Mouse (Mus musculus): ENCODE data around the gene Slco2a1.

Slco2a1 gene

GRCm38 (mm10) chr9:103036971-103037391 is 48.5 kb downstream of the Slco2a1 start:
- DNase-seq (ENCODE audit: low spot score in 2 of 2), result no peak

GRCm38 (mm10) chr9:103038266-103038665 is 49.8 kb downstream of the Slco2a1 start:
- no peak for DNase-seq (ENCODE audit: low spot score in 2 of 2)

GRCm38 (mm10) chr9:103038705-103039104 is 50.2 kb downstream of the Slco2a1 start:
- no peak for DNase-seq (ENCODE audit: low spot score in 2 of 2)

GRCm38 (mm10) chr9:103040581-103040980 is 52.1 kb downstream of the Slco2a1 start:
- DNase-seq (ENCODE audit: low spot score in 2 of 2), result no peak

GRCm38 (mm10) chr9:103045406-103045805 is 56.9 kb downstream of the Slco2a1 start:
- no peak for DNase-seq (ENCODE audit: low spot score in 2 of 2)

GRCm38 (mm10) chr9:103049049-103049511 is 60.6 kb downstream of the Slco2a1 start:
- no peak for DNase-seq (ENCODE audit: low spot score in 2 of 2)

GRCm38 (mm10) chr9:103053829-103054228 is 65.3 kb downstream of the Slco2a1 start:
- no peak for DNase-seq (ENCODE audit: low spot score in 2 of 2)

- no peak for DNase-seq (ENCODE audit: low spot score in 2 of 2)
These were observed 66.5 kb downstream of the Slco2a1 start for GRCm38 (mm10) chr9:103055061-103055460.

GRCm38 (mm10) chr9:103056164-103056563 is 67.7 kb downstream of the Slco2a1 start:
- no peak for DNase-seq (ENCODE audit: low spot score in 2 of 2)

GRCm38 (mm10) chr9:103060551-103060950 is 72.0 kb downstream of the Slco2a1 start:
- no peak for DNase-seq (ENCODE audit: low spot score in 2 of 2)

- no peak for DNase-seq (ENCODE audit: low spot score in 2 of 2)
These were observed 73.0 kb downstream of the Slco2a1 start for GRCm38 (mm10) chr9:103061471-103062053.

- DNase-seq (ENCODE audit: low spot score in 2 of 2), result no peak
These were observed 75.1 kb downstream of the Slco2a1 start for GRCm38 (mm10) chr9:103063591-103063990.

- no peak for DNase-seq (ENCODE audit: low spot score in 2 of 2)
These were observed 78.3 kb downstream of the Slco2a1 start for GRCm38 (mm10) chr9:103066845-103067244.

GRCm38 (mm10) chr9:103067651-103068050 is 79.1 kb downstream of the Slco2a1 start:
- DNase-seq (ENCODE audit: low spot score in 2 of 2), result no peak

- no peak for DNase-seq (ENCODE audit: low spot score in 2 of 2)
These were observed 80.3 kb downstream of the Slco2a1 start for GRCm38 (mm10) chr9:103068769-103069168.

GRCm38 (mm10) chr9:103071541-103072203 is 83.2 kb downstream of the Slco2a1 start:
- DNase-seq (ENCODE audit: low spot score in 2 of 2), result no peak

- no peak for DNase-seq (ENCODE audit: low spot score in 2 of 2)
These were observed 83.7 kb downstream of the Slco2a1 start for GRCm38 (mm10) chr9:103072204-103072599.

GRCm38 (mm10) chr9:103072926-103073515 is 84.5 kb downstream of the Slco2a1 start:
- DNase-seq (ENCODE audit: low spot score in 2 of 2), result no peak

- DNase-seq (ENCODE audit: low spot score in 2 of 2), result no peak
These were observed 88.5 kb downstream of the Slco2a1 start for GRCm38 (mm10) chr9:103076836-103077531.

- no peak for DNase-seq (ENCODE audit: low spot score in 2 of 2)
These were observed 89.7 kb downstream of the Slco2a1 start for GRCm38 (mm10) chr9:103078194-103078691.

GRCm38 (mm10) chr9:103080211-103080610 is 91.7 kb downstream of the Slco2a1 start:
- DNase-seq (ENCODE audit: low spot score in 2 of 2), result no peak

Measured in frontal cortex, postnatal 25 days (tissue).